Mouse (Mus musculus) WW6 (cell line): ENCODE measurements at regions not wholly inside any gene's neighbourhood (a gene's known extent, or its start where the extent isn't known, plus 50 kb on each side); places are given as distances from the start of the nearest gene placed in this dataset.
A peak's percentile ranks its signal among the peaks of the same experiment; 100 is the strongest.
"Not testable (repeated sequence)": the region's sequence is repeated elsewhere in the genome, so short reads cannot be mapped to it uniquely, and the experiment has no call there.

ENCODE experiments used
- DNase-seq: peaks from one replicate; pipeline ENCODE4 v3.0.0-alpha.2; 2013; ENCODE audit warnings: low read depth, low spot score

GRCm38 (mm10) chr13:65375273-65375672, 96.7 kb downstream of the Zfp369 start:
- not testable (repeated sequence) for DNase-seq

DNA sequence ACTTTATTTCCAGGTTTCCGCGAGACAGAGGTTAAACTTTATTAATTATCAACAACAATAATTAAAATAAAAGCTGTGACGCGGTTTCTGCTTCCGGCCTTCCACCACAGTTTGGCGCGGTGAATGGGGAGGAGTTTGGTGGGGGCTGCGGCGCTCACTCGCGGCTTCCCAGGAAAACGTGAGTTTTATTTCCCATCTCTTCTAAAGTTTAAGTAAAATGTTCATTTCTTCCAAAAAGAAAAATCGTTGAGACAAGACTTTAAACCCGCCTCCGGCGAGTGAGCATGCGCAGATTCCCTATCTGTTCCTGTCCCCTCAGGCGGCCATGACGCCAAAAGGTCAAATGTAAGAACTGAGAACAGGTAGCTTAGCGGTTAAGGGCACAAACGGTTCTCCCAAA, 100.8 kb downstream of the Zfp369 start:
- not testable (repeated sequence) for DNase-seq

GRCm38 (mm10) chr13:65414990-65415389, 97.5 kb upstream of the Gm10139 start:
- DNase-seq: peak; percentile 57

DNA sequence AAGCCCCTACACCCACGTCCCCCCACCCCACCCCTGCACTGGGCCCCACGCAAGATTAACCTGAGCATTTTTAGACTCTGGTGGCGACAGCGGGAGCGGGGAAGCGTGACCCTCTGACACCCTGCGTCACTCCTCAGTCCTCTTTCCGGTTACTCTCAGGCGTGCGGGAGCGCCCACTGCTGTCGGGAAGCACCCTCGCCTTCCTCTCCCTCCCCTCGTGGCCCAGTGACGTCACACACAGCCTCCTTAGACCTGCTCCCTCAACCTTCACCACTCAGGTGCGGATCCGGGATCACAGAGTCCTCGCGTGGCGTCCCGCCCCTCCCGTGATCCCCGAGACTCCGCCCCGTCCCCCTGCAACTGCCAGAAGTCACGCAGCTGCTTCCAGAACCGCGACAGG, 92.3 kb upstream of the Gm10139 start:
- DNase-seq: not testable (repeated sequence)
